Mouse (Mus musculus) embryo, embryonic 11 days (tissue): ENCODE data around the gene Erc2.

Source experiments
- DNase-seq: peaks from one replicate; pipeline ENCODE4 v3.0.0-alpha.2; 2015

Erc2 gene

DNA sequence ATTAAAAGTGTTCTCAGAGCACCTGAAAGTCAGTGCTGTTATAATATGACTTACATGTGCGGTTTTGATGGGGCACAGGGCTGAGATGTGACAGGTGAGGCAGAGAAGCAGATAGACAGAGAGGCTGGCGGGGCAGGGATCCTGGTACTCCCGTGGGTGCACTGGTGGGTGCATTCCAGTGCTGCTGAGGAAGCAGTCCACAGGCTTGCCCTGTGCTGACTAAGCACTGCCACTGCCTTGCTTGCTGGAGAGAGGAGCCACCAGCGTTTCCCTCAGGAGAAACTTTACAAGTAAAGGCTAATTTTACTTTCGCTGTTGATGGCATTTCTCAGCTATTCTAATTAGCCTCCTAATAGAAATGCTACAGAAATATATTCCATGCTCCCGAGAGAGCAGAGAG lies 45.9 kb downstream of the Erc2 start:
- DNase-seq, result no peak

DNA sequence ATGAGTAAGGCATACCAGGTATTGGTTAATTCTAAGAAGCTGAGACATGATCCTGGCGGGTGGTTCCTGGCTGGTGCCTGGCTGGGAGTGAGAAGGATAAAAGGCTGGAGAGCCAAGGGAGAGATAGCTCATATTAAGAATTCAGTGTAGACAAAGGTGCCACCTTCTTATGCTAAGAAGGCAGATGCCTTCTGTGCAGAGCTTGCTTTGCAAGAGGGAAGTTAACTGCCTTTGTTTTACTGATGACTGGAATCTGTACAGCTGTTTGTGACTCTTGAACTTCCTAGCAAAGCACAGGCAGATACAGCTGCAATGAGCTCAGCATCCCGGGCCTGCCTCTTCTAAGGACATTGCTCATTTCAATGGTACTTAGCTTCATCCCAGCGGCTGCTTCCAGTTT lies 47.7 kb downstream of the Erc2 start:
- DNase-seq, result no peak

DNA sequence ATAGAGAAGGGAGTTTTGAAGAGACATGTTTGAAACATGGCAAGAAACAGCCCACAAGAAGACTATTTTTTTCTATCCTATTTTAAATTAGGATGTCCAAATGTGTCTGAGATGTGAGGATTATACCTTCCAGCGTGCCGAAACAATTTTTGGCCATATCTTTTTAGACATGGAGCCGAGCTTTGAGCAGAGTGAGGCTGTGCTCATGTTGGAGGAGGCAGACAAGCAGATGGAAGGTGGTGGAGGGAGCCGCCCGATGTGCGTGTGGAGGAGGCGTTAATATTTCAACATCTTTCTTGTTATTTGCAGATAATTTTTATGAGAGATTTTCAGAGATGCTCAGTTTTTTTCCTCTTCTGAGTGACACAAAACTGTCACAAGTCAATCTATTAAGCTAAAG lies 50.5 kb downstream of the Erc2 start:
- no peak for DNase-seq

DNA sequence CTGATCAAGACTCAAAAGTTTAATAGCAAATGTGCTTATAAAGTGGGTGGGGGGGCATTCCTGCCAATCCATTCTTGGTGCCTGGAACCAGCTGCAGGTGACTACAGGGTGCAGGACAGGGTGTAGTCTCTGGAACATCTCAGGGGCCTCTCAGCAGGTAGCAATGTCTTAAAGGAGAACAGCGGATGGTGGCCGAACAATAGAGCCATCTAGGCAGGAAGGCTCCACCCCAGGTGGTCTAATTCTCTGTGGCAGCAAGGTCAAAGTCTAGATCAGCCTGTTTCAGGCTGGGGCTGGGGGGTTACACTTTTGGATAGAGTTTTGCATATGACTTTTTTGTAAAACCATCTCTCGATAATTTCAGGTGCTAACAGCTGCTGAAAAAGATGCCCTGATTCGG lies 51.9 kb downstream of the Erc2 start:
- no peak for DNase-seq

DNA sequence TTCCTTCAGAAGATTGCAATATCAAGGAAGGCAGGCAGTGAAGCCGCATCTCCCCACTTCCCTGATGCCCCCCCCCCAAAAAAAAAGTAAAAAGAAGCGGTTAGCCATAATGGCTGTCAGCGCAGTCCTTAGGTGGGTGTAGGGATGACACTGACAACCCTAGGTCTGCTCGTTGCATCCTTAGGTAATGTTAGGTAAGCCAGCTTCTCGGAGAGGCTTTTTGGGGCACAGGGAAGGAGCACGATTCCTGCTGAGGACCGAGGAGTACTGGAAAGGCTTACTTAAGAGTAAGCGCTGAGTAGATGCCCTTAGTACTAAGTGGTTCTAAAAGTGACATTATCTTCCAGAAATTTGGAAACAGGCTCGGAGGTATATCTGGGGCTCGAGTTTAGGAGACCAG lies 52.3 kb downstream of the Erc2 start:
- no peak for DNase-seq

DNA sequence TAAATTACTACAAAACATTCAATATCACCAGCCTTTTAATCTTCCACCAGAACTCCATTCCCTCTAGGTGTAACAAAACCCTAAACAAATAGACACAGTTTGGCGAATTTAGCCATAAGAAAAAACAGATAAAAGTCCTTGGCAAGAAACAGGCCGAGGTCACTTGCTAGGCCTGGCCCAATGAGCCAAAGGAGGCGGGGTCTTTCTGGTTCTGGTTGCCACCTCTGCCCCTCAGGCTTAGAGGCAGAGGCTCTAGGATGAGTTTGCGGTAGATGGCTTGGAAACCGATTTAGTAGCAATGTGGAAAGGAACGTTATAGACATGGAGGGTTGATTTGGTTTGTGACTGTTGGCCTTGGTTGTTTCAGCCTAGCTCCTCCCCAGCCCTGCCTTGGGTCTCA lies 52.8 kb downstream of the Erc2 start:
- no peak for DNase-seq

DNA sequence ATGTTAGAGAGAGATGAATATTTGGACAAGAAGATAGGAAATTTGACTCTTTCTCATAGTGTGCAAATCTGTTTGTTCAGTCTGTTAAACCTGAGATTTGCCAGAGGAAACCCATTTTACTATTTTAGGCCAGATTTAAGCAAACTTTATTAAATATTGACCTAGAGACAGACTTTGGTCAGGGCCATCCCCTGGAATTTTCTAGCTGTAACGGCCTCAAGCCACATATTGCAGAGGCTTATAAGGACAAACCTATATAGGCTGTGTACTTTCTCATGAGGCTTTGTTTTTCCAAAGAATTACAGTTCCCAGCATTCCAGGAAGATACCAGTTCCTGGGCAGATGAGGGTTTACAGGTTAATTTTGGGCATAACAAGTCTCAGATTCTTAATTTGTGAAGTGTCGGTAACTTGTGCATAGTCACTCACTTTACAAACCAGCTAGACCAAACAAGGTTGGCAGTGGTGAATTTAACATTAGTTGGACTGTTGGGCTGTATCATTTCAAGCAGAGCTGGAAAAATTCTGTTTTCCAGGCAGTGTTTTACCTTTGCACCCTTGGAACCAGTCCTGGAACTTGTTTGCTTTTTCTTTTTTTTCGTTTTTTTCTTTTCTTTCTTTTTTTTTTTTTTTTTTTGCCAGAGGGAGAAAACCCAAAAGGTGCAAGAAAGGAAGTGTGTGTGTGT lies 60.3 kb downstream of the Erc2 start:
- no peak for DNase-seq

DNA sequence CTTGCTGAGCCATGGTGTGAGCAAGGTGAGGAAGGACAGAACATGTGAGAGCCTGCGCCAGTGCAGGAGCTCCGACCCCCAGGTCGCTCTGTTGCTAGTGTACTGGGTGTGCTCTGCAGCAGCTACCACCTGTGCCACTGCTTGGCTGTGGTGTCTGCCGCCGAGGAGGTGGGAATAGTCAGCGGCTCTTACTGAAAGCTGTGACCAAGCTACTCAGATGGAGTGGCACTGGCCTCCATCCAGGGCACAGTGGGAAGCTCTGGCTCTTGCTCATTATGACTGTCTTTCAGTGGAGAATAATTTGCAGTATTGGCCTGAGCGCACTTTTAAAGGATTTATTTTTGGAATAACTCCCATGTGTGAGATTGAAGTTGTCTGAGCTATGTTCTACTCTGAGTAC lies 73.6 kb downstream of the Erc2 start:
- no peak for DNase-seq

DNA sequence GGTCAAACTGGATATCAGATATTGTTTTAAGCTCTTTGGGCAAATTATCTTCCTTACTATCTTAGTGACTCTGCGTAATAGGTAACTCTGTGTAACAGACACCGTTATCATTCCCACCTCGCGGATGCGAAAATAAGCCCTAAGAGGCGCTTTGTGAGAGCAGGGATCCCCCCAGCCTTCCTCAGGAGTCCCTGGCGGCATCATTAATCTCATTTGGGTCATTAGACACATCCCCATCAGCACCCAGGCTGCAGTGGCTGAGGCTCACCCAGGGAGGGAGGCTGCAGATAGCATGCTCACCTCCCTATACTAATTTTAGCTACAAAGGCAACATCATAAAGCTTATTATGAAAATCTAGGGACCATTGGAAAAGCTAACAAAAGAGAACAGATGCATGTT lies 95.1 kb downstream of the Erc2 start:
- no peak for DNase-seq

DNA sequence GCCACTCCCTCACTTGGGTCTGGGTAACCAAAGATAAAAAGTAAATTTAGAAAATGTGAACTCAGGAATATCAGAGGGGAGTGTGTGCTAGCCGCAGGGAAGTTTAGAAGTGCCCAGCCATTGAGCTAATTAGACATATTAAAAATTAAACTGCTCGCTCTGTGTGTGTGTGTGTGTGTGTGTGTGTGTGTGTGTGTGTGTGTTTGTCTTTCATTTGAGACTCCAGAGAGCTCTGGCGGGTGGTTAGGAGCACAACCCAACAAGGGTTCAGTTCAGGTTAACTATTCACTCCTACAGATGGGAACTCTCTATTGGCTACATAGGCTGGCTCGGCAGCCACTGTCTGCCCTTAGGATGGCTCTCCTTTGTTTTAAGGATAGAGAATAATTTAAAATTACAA lies 97.4 kb downstream of the Erc2 start:
- DNase-seq, result no peak

DNA sequence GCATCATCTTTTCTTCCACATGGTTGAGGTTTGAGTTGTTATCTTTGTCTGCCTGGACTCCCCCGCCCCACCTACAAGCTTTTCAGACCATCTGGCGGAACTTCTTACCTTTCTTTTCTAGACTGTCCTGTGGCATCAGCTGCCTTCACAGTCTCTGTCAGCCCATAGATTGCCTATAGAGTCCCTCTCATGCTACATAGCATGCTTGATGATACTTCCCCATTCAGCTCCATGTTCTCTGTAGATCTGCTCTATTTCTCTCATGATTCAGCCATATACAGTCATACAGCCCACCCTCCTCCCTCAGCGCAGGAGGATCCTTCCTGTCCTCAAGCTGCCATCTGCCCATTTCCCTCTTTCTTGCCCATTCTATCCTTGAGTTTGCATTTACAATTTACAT lies 98.7 kb downstream of the Erc2 start:
- DNase-seq, result no peak

DNA sequence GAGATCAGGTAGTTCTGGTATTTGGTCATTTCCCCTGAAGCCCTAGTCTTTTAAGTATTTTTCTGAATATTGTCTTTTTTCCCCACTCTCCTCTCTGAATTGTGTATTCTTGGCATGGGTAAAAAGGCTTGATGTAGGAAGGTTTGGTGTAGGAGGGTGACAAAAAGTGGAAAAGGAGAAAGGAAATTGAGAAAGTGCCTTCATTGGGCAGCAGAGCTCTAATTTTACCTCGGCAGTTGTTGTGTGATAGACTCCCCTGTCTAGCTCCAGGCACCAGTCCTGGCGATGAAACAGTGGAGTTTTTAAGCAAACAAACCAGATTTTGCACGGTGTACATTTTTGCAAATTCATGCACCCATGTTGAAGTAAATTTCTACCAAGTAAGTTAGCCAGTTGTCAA lies 99.5 kb downstream of the Erc2 start:
- DNase-seq, result no peak

DNA sequence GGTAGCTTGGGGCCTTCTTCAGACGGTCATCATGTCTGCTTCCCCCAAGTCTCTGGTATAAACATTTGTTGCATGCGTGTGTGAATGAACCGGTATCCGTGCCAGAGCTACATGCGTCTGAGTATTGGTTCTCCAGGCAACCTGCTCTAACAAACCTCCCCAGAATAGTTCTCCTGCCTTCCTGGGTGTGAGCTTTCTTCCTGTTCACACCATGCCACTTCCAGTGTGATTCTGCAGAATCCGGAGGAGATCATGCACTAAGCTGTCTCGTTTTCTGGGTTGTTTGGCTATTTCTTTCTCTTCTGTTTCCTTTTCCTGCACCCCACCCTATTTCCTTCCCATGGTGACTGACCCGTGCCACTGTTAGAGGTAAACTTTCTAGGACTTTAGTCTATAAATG lies 105.3 kb downstream of the Erc2 start:
- DNase-seq, result no peak

DNA sequence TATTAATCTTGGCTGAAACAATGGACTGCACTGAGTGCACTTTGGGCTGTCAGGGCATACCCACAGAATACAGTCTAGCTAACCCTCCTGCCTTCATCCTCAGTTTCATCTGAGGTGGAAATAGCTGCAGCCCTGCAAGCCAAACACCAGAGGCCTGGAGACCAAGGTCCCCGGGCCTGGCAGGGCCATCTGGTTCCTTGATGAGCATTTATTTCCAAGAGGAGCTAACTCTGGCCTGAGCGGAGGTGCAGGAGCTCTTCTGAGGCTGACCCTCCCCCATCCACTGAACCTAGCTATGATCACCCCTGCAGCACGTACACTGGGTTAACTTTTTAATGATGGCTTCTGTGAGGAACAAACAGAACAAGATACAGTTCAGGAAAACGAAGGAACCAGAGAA lies 108.9 kb downstream of the Erc2 start:
- peak; percentile 19 for DNase-seq

DNA sequence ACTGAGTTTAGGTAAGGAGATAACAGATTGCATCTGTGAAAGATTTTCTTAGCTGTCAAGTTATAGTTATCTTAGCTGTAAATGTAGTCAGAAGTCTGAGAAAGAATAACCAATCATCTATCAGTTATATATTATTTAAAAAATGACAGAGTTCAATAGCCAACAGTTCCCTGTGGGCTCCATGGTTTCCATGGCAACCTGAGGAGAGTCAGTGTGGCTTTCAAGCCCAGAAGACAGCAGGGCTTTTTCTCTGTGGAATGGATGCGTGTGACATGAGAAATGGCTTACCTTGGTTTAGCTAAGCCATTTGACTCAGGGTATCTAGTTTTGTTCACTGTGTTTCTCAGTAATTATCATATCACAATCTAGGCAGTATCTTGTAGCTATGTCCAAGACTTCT lies 117.2 kb downstream of the Erc2 start:
- peak; percentile 43 for DNase-seq

DNA sequence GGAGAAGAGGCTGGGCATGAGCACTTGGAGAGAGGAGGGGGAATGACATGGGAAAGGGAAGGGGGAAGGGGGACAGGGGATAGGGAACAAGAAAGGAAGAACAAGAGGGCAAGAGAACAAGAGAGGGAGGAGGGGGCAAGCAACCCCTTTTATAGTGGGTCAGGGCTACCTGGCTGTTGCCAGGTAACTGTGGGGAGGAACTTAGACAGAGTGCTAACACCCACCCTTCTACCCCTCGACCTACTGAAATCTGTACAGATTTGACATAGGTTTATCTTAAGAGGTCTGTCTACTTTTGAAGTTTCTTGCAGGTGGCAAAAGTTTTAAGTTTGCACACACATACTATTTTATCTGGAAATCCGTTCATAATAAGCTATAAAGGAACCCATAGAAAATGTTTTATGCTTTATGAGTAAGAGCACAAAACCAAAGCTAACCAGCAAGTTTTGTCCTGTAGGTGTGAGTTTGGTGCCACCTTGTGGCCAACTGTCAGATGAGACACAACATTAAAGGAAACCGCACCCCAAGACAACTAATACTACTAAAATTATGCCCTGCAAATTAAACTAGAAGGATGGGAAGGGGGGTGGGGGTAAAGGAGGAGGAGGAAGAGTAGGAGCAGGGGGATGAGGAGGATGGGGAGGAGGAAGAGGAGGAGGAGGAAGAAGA lies 119.2 kb downstream of the Erc2 start:
- DNase-seq, result peak; percentile 84

DNA sequence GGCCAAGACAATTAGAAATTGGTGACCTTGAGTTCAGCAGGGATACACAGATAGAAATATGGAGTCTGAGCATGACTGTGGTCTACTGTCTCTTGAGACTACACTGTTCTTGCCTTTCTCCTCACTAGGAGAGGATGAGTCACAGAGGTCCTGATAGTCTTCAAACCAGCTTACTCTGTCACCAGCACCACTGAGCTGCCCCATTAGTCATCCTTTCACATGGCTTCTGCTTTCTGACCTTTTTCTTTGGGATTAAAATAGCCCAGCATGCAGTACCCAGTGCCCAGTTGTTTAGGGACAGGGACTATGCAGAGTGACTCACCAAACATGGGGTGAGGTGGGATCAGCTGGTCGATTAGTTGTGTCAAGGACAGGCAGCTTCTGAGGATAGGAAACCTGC lies 132.1 kb downstream of the Erc2 start:
- DNase-seq, result no peak

DNA sequence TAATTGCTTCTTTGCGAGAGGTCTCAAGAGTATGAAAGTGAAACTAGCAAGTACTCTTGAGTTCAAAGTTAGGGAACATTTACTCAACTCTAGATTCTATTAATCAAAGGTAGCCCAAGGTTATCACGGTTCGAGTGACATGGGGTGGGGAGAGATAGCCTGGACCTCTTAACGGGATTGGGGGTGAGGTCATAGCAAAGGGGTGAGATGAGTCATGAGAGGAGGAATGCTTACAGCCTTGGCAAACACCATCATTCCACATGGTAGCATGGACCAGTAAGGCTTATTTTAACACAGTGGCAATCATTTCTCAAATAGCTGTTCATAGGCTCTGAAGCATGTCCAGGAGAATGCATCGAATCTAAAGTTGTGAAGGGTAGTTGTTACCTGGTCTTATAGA lies 134.7 kb downstream of the Erc2 start:
- no peak for DNase-seq

DNA sequence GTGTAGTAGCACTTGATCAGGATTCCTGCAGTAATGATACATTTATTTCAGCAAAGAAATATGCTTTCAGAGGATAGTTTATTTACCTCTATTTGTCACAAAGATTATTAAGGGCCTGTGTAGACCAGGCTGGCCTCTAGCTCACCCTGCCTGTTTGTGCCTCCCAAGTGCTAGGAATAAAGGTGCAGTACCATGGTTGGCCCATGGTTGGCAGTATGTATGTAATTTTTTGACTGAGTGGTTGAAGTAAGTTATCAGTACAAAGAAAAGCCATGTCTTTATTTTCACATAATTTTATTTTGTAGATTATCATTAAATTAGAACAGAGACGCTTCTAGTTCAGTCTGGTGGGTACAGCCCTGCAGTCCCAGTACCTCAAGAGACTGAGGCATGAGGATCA lies 136.0 kb downstream of the Erc2 start:
- DNase-seq, result no peak

DNA sequence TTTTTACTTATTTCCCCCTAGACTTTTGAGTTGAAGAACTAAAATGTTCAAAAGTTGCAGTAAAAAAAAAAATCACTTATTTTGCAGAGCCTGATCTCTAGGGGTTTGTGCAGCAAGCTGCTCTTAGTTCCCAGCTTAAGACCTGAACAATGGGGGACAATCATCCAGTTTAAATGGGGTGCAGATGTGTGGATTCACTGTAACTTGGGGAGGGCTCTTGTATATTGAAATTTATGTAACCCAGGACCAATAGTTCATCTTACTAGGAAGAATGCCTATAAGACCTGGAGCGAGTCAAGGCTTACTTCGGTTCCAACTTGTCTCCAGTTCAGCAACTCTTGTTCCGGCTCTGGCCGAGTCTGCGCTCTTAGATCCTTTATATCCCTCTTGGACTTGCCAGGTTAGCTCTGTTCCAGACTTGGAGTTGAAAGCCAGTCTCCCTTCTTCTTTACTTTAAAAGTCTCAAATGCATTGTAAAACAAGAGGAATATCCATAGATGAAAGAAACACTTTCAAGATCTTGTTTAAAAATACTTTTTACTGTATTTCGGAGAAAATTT lies 136.9 kb downstream of the Erc2 start:
- DNase-seq, result no peak

DNA sequence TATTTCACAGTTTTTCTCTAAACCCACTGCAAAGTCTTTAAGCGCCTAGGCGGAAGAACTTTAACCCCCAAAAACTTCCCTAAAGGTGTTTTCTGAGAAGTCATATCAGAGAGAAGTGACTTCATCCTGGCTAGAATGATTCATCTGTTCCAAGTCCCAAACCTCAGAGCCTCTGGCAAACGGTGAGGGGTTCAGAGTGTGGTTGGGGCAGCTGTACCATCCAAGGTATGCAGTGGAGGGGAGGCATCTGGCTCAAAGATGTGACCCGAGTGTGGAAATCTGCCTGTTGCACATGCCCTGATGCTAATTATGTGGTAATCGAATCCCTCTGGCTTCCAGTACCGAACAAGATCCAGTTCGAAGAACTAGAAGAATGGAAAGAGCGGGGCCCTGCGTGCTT lies 137.8 kb downstream of the Erc2 start:
- DNase-seq, result no peak

DNA sequence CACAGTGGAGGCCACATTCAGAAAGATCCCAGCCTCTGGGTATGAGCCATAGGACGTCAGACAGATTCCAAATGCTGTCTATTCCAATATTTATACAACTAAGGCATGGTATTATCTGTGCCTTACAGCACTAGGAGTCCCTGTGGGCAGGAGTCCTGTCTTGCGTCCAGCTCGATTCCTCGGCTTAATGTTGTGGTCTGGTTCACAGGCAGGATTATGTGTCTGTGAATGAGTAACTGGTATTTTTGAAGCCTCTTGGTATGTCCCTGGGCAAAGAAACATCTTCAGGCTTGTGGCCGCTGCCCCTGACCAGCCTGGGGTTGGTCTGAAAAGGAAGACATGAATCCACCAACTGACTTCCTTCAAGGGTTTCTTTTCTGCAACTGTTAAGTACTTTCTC lies 153.1 kb downstream of the Erc2 start:
- DNase-seq, result no peak

DNA sequence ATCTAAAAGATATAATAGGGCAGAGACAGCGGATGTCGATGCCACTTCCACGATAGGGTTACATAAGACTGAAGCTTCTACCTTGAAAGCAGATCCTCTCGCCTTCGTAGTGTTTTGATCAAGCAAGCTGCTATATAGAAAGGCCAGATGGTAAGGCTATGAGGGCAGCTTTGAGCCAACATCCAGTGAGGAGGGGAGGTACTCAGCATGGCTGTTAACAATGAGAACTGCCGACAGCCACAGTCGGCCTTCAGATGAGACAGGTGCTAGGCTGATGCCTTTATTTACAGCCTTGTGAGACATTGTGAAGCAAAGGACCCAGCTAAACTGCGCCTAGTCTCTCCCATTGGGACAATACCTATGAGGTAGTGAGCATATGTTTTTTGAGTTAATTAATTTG lies 156.3 kb downstream of the Erc2 start:
- DNase-seq, result no peak

DNA sequence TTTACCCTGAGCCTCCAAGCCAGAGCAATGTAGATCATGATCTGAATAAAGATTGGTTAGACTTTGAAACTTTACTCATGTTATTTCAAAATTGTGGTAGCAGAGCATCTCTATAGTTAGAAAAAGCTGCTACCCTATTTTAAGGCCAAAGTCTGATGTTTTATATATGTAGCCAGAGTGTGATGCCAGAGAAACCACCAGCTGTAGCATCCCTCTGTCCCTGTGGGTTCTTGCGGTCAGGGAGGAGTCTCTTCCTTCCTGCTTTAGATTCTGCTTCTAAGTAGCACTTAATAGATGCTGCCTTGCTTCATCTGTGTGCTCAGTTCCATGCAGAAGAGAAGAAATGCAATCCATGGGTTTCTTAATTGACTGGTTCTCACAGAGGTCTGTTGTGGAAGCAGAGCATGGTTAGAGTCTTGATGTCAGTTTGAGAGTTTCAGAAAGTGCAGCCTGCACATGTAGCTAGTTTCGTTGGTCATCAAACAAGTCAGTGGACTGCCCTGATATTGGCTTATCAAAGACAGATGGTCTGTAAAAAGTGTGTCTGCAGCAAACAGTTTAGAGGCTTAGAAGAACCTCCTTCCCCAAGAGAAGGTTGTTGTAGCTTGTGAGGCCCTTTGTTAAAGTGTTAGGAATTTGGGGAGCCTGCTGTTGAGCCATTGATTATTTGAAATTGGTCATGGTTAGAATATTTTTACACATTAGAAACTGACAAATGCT lies 156.9 kb downstream of the Erc2 start:
- DNase-seq, result no peak
